Mouse (Mus musculus) CH12.LX (cell line): Measurements from ENCODE around the gene Atp2b4. TPM values are rescaled to one million over a fixed set of nuclear protein-coding genes. Genes with fewer than 3 reads are reported as not detected.

Experiments used
- DNase-seq: peaks from one replicate; pipeline ENCODE4 v3.0.0-alpha.2; 2013; ENCODE audit errors: extremely low read depth
- H3K27ac ChIP-seq: 2 replicates; pipeline ENCODE4 v1.5.1; 2012; ENCODE audit warnings: low read depth, mild to moderate bottlenecking, control low read depth, moderate library complexity; ENCODE audit not compliant: insufficient read depth
- H3K27me3 ChIP-seq: replicated peaks from 2 replicates; pipeline ENCODE3; 2012; ENCODE audit warnings: inconsistent platforms
- H3K36me3 ChIP-seq, 2 experiments: replicated peaks in 1 of 2; 2 replicates each; pipeline versions ENCODE3 to v1.6.1; 2012; ENCODE audit warnings: inconsistent platforms in 1 of 2, low read length in 1 of 2, mild to moderate bottlenecking in 1 of 2, mixed read lengths in 1 of 2, moderate library complexity in 1 of 2; ENCODE audit not compliant: control insufficient read depth in 1 of 2, insufficient read depth in 1 of 2
- H3K4me1 ChIP-seq, 2 experiments: 2 replicates each; pipeline ENCODE4 v1.6.1; 2012; ENCODE audit warnings: inconsistent platforms in 1 of 2, moderate library complexity in 1 of 2; ENCODE audit not compliant: insufficient read depth in 2 of 2, control insufficient read depth in 1 of 2
- H3K4me2 ChIP-seq: 2 replicates; pipeline ENCODE4 v1.6.1; 2012; ENCODE audit warnings: low read depth, mild to moderate bottlenecking, control low read depth; ENCODE audit not compliant: poor library complexity, insufficient read depth, severe bottlenecking
- H3K4me3 ChIP-seq, 3 experiments: fragments of 150-350 bp in 1 of 3; sonication (generic) in 1 of 3; replicated peaks in 1 of 3; 2 replicates each; pipeline versions ENCODE3 to v1.5.1; 2011 to 2012; ENCODE audit warnings: low read depth in 2 of 3, low read length in 2 of 3, mild to moderate bottlenecking in 2 of 3, moderate library complexity in 2 of 3, control low read depth in 1 of 3, improper control_type of control experiment in 1 of 3, inconsistent platforms in 1 of 3, mixed read lengths in 1 of 3; ENCODE audit not compliant: poor library complexity in 1 of 3
- H3K79me2 ChIP-seq: replicated peaks from 2 replicates; pipeline ENCODE4 v1.6.1; 2012; ENCODE audit warnings: mild to moderate bottlenecking, moderate library complexity; ENCODE audit not compliant: control insufficient read depth, poor library complexity, insufficient read depth, severe bottlenecking; ENCODE audit errors: extremely low read depth
- H3K9ac ChIP-seq: 2 replicates; pipeline ENCODE4 v1.6.1; 2012; ENCODE audit warnings: low read depth, mild to moderate bottlenecking, control low read depth, moderate library complexity; ENCODE audit not compliant: insufficient read depth
- H3K9me3 ChIP-seq: replicated peaks from 2 replicates; pipeline ENCODE3; 2012; ENCODE audit warnings: low read length, inconsistent platforms, mixed read lengths
- BHLHE40 ChIP-seq: IDR thresholded peaks from 2 replicates; pipeline ENCODE4 v1.6.1; 2011; ENCODE audit warnings: mild to moderate bottlenecking, low read depth, low read length, improper control_type of control experiment
- CHD1 ChIP-seq: IDR thresholded peaks from 2 replicates; pipeline ENCODE4 v1.6.1; 2012; ENCODE audit warnings: low read depth, low read length, improper control_type of control experiment, inconsistent platforms
- E2F4 ChIP-seq: IDR thresholded peaks from 2 replicates; pipeline ENCODE4 v1.6.1; 2011; ENCODE audit warnings: low read depth, low read length, improper control_type of control experiment; ENCODE audit not compliant: insufficient replicate concordance
- ELF1 ChIP-seq: IDR thresholded peaks from 2 replicates; pipeline ENCODE4 v1.6.1; 2014; ENCODE audit warnings: low read depth, mild to moderate bottlenecking, inconsistent platforms, low read length, improper control_type of control experiment
- ETS1 ChIP-seq: conservative IDR thresholded peaks from 2 replicates; pipeline ENCODE4 v1.6.1; 2012; ENCODE audit warnings: low read depth, mild to moderate bottlenecking, inconsistent platforms, low read length, improper control_type of control experiment, moderate library complexity
- JUN ChIP-seq: IDR thresholded peaks from 2 replicates; pipeline ENCODE4 v1.6.1; 2011; ENCODE audit warnings: low read depth, mild to moderate bottlenecking, low read length, improper control_type of control experiment, moderate library complexity; ENCODE audit not compliant: insufficient read depth
- MAFK ChIP-seq: IDR thresholded peaks from 2 replicates; pipeline ENCODE4 v1.6.1; 2011; ENCODE audit warnings: low read length, improper control_type of control experiment; ENCODE audit not compliant: insufficient replicate concordance
- MAX ChIP-seq: IDR thresholded peaks from 2 replicates; pipeline ENCODE4 v1.6.1; 2011; ENCODE audit warnings: low read length, improper control_type of control experiment
- MEF2A ChIP-seq: IDR thresholded peaks from 2 replicates; pipeline ENCODE4 v1.6.1; 2014; ENCODE audit warnings: low read depth, mild to moderate bottlenecking, inconsistent platforms, low read length, improper control_type of control experiment, borderline replicate concordance
- MXI1 ChIP-seq: IDR thresholded peaks from 2 replicates; pipeline ENCODE4 v1.6.1; 2011; ENCODE audit warnings: mild to moderate bottlenecking, low read depth, low read length, improper control_type of control experiment
- POLR2A ChIP-seq: IDR thresholded peaks from 2 replicates; pipeline ENCODE4 v1.6.1; 2011; ENCODE audit warnings: low read depth, mild to moderate bottlenecking, improper control_type of control experiment, low read length
- SIN3A ChIP-seq: IDR thresholded peaks from 2 replicates; pipeline ENCODE4 v1.6.1; 2012; ENCODE audit warnings: low read length, improper control_type of control experiment, inconsistent platforms
- SMC3 ChIP-seq: IDR thresholded peaks from 2 replicates; pipeline ENCODE4 v1.6.1; 2011; ENCODE audit warnings: low read depth, low read length, improper control_type of control experiment
- TCF12 ChIP-seq: IDR thresholded peaks from 2 replicates; pipeline ENCODE4 v1.6.1; 2014; ENCODE audit warnings: low read depth, mild to moderate bottlenecking, inconsistent platforms, low read length, improper control_type of control experiment
- UBTF ChIP-seq: IDR thresholded peaks from 2 replicates; pipeline ENCODE4 v1.6.1; 2012; ENCODE audit warnings: low read depth, mild to moderate bottlenecking, inconsistent platforms, low read length, improper control_type of control experiment, moderate library complexity
- USF2 ChIP-seq: conservative IDR thresholded peaks from 2 replicates; pipeline ENCODE4 v1.6.1; 2011; ENCODE audit warnings: low read depth, low read length, improper control_type of control experiment
- dilution Hi-C: fragments of 300-500 bp; cut with MboI; formaldehyde crosslinking; loops from 2 replicates; pipeline ENCODE4 v1.14.3; 2020; ENCODE audit warnings: low sequenced_read_pairs; ENCODE audit not compliant: extremely low pct_unique_long_range_greater_than_20kb, extremely low pct_ligation_motif_present
- in situ Hi-C: fragments of 300-500 bp; cut with MboI; formaldehyde crosslinking; loops from 3 replicates; pipeline ENCODE4 v1.14.3; 2019; ENCODE audit warnings: low sequenced_read_pairs, low pct_ligation_motif_present, low pct_unique_long_range_greater_than_20kb, mixed read lengths
- polyA plus RNA-seq: library from polyadenylated mRNA; unstranded; fragments of >175 nt; gene quantifications from 2 replicates; pipeline ENCODE4 v1.2.1, GENCODE M21; 2012; ENCODE audit warnings: low read depth; ENCODE audit not compliant: insufficient read length
- total RNA-seq, 2 experiments: library from RNA; depleted of rRNA; stranded (reverse); fragments of 300-350 nt in 1 of 2; fragments of >200 nt in 1 of 2; gene quantifications; 2 replicates each; pipeline ENCODE4 v1.2.3; 2012 to 2014

Atp2b4 gene
- total and polyA plus RNA-seq, 3 experiments, result 6.9 to 18.4 (median 17.5) TPM

DNA sequence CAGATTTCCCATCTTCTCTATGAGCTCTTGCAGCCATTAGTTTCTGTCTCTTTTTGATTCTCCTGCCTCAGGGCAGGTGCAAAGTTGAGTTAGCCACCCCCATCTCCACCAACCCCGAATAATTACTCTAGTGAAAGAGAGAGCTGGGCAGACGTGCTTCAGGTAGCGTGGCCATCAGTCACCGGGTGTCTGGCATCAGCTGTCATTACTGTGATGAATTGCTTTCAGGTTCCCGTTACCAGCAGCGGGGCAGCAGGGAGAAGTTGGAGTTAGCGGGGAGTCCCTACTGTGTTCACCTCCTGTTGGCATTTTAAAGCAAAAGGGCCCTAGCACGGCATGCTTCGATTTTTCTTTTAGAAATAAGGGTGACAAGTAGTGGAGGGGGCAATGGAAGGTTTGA lies 43.9 kb upstream of the Atp2b4 start (continued):
- TF ChIP-seq ELF1 (no peak), CHD1 (no peak), POLR2A (no peak), BHLHE40 (0 out of 2 replicates have a peak, but pooled peaks have one; percentile 22), USF2 (no peak), MAX (0 out of 2 replicates have a peak, but pooled peaks have one; percentile 26), MXI1 (peak; percentile 58; the same call in 1 of the 2 replicates)

DNA sequence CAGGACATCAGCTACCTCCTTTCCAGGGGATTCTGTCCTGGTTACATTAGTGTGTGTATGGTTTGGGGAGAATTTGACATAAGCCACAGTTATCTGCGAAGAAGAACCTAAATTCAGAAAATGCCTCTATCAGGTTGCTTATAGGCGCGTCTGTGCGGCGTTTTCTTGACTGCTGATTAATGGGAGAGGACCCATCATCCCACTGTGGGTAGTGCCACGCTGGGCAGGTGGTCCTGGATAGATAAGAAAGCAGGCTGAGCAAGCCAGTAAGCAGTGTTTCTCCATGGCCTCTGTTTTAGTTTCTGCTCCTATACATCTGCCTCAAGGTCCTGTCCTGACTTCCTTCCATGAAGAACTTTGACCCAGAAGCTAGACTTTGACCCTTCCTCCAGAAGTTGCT lies 43.1 kb upstream of the Atp2b4 start:
- no peak overlapping the region for H3K4me2 ChIP-seq
- H3K9me3 ChIP-seq, result peaks cover 5% of the 10 kb centered on the region
- peaks cover 11 to 46% of the 10 kb centered on the region in 2 experiments for H3K4me1 ChIP-seq
- dilution Hi-C loops, result no loop called here
- no peak overlapping the region for H3K27ac ChIP-seq
- no peaks in the 10 kb centered on the region for H3K36me3 ChIP-seq
- H3K9ac ChIP-seq, result no peak overlapping the region
- H3K4me3 ChIP-seq, result no peak overlapping the region
- no peak for TF ChIP-seq UBTF
- TF ChIP-seq ETS1, result no peak
- in situ Hi-C loops, result no loop called here
- H3K79me2 ChIP-seq, result no peaks in the 10 kb centered on the region
- DNase-seq, result no peak
- no peaks in the 10 kb centered on the region for H3K27me3 ChIP-seq

DNA sequence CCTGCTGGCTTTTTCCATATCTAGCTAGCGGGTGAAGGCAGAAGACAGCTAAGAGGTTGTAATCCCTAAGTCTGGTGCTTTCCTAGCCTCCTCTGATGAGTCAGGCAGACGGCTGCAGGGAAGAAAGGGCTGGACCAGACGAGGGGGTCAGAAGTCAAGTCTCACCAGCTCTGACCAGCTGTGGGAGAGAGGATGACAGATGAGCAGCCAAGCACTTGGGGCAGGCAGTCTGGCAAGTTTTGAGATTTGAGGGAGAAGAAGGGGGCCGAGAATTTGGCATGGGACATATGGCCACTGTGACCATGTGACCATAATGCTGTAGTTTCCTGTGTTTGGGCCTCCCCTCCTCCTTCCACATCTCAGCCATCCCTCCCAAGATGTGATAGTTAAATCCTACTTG lies 42.5 kb upstream of the Atp2b4 start:
- no peak overlapping the region for H3K4me2 ChIP-seq
- no peaks in the 10 kb centered on the region for H3K79me2 ChIP-seq
- H3K4me1 ChIP-seq, result peaks cover 11 to 46% of the 10 kb centered on the region in 2 experiments
- no peak for DNase-seq
- in situ Hi-C loops, result no loop called here
- H3K9me3 ChIP-seq, result peaks cover 6% of the 10 kb centered on the region
- no peaks in the 10 kb centered on the region for H3K27me3 ChIP-seq
- H3K4me3 ChIP-seq, result no peak overlapping the region
- TF ChIP-seq JUN (no peak), E2F4 (no peak), SIN3A (no peak), MEF2A (no peak), TCF12 (no peak), POLR2A (no peak), MAFK (no peak), SMC3 (no peak)
- TF ChIP-seq, all 38 proteins: peak for 0
- dilution Hi-C loops, result no loop called here
- H3K27ac ChIP-seq, result no peak overlapping the region
- no peak overlapping the region for H3K9ac ChIP-seq
- H3K36me3 ChIP-seq, result no peaks in the 10 kb centered on the region
